Mouse (Mus musculus) lung, postnatal 10 days (tissue): ENCODE data around the gene Prss27.
"Not testable (repeated sequence)": the region's sequence is repeated elsewhere in the genome, so short reads cannot be mapped to it uniquely, and the experiment has no call there.

ENCODE experiments used
- DNase-seq: peaks from one replicate; pipeline ENCODE4 v3.0.0; 2021

Gene Prss27

GRCm38 (mm10) chr17:24035087-24035486, 2.9 kb upstream of the Prss27 start:
- no peak for DNase-seq

- DNase-seq: no peak
Observed at GRCm38 (mm10) chr17:24036954-24037353, 990 bp upstream of the Prss27 start.

GRCm38 (mm10) chr17:24037360-24037759, 584 bp upstream of the Prss27 start:
- no peak for DNase-seq

- DNase-seq: no peak
Observed at GRCm38 (mm10) chr17:24044482-24044881, 6.5 kb downstream of the Prss27 start.

GRCm38 (mm10) chr17:24045608-24046007, 7.7 kb downstream of the Prss27 start:
- DNase-seq: no peak

- no peak for DNase-seq
Observed at GRCm38 (mm10) chr17:24046026-24046425, 8.1 kb downstream of the Prss27 start.

- no peak for DNase-seq
Observed at GRCm38 (mm10) chr17:24048053-24048452, 10.1 kb downstream of the Prss27 start.

GRCm38 (mm10) chr17:24049008-24049407, 11.1 kb downstream of the Prss27 start:
- no peak for DNase-seq

GRCm38 (mm10) chr17:24056636-24057625, 19.0 kb downstream of the Prss27 start:
- peak; percentile 31 for DNase-seq

- DNase-seq: no peak
Observed at GRCm38 (mm10) chr17:24057730-24058245, 19.8 kb downstream of the Prss27 start.

- DNase-seq: no peak
Observed at GRCm38 (mm10) chr17:24062459-24063155, 24.7 kb downstream of the Prss27 start.

- no peak for DNase-seq
Observed at GRCm38 (mm10) chr17:24068271-24068670, 30.3 kb downstream of the Prss27 start.

- DNase-seq: no peak
Observed at GRCm38 (mm10) chr17:24069531-24069930, 31.6 kb downstream of the Prss27 start.

GRCm38 (mm10) chr17:24072919-24073696, 35.2 kb downstream of the Prss27 start, which contains the start of gene Kctd5:
Gene Kctd5, minus strand, starts transcription at chr17:24073485.
- peak; percentile 96 for DNase-seq

- peak; percentile 22 for DNase-seq
Observed at GRCm38 (mm10) chr17:24077101-24077500, 39.2 kb downstream of the Prss27 start.

- no peak for DNase-seq
Observed at GRCm38 (mm10) chr17:24084593-24084992, 46.6 kb downstream of the Prss27 start.

- not testable (repeated sequence) for DNase-seq
Observed at GRCm38 (mm10) chr17:24086399-24086798, 48.5 kb downstream of the Prss27 start.

- DNase-seq: no peak
Observed at GRCm38 (mm10) chr17:24090575-24090974, 52.6 kb downstream of the Prss27 start.
